In the genomic region with DNA sequence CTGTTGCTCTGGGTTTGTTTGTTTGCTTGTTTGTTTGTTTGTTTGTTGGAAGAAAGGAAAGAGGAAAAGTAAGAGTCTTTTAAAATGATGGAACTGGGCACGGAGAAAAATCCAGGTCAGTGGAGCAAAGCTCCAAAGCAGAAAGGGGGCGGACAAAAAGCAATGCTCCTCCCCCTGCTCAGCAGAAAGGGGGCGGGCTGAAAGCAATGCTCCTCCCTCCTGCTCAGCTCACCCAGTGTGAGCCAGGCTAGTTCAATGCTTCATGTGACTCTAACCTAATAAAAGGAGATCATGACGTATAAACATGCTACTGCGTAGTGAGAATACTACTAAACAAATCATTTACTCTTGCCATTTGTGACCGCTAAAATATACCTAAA, we compare ENCODE assay signal across 9 mouse cellular contexts. TPM values are rescaled to one million over a fixed set of nuclear protein-coding genes. Genes with fewer than 3 reads are reported as not detected.
DNase-seq lines count a peak whose midpoint lies in the region; ATAC-seq lines count a peak whose summit lies in the region.
"Had no signal": no experiment of that assay in that cellular context is flagged by ENCODE, and none has a peak within 500 bp of the region (broad histone marks: within the 10 kb centered on the region; RNA-seq: fewer than 3 reads in every experiment).

No protein-coding gene starts in this region.

- no peaks in the 10 kb centered on the region for H3K9me3 ChIP-seq in embryonic facial prominence, embryonic 13.5 days
- H3K9me3 ChIP-seq in kidney, embryonic 16.5 days (ENCODE audit: low read length): no peaks in the 10 kb centered on the region
- H3K9me3 ChIP-seq in neural tube, embryonic 12.5 days: no peaks in the 10 kb centered on the region

- H3K4me2 ChIP-seq in embryonic facial prominence, embryonic 13.5 days: peak overlapping the region; percentile 47
- peak overlapping the region; percentile 53 for H3K4me2 ChIP-seq in kidney, embryonic 16.5 days (replicated peaks; ENCODE audit: low read depth, low read length)
- peak overlapping the region; percentile 45 for H3K4me2 ChIP-seq in neural tube, embryonic 12.5 days (replicated peaks)

- H3K4me3 ChIP-seq in embryonic facial prominence, embryonic 13.5 days: peak overlapping the region; percentile 20; the same call in 1 of the 2 replicates
- H3K4me3 ChIP-seq in kidney, embryonic 16.5 days (ENCODE audit: low read length): peak overlapping the region; percentile 30
- no peak overlapping the region for H3K4me3 ChIP-seq in neural tube, embryonic 12.5 days

- H3K27ac ChIP-seq in embryonic facial prominence, embryonic 13.5 days: 0 out of 2 replicates have a peak overlapping the region, but pooled peaks have one; percentile 33
- peak overlapping the region; percentile 86 for H3K27ac ChIP-seq in kidney, embryonic 16.5 days (ENCODE audit: low read length)
- no peak overlapping the region for H3K27ac ChIP-seq in neural tube, embryonic 12.5 days

- WGBS in embryonic facial prominence, embryonic 13.5 days: 50% methylated on average over 6 of the region's 6 CpGs
- 52% methylated on average over 6 of the region's 6 CpGs for WGBS in kidney, embryonic 16.5 days
- 48% methylated on average over 6 of the region's 6 CpGs for WGBS in neural tube, embryonic 12.5 days

- peaks cover 10% of the 10 kb centered on the region for H3K4me1 ChIP-seq in embryonic facial prominence, embryonic 13.5 days
- H3K4me1 ChIP-seq in kidney, embryonic 16.5 days (ENCODE audit: insufficient read depth, low read length): peaks cover 15% of the 10 kb centered on the region
- 0 out of 2 replicates have a peak, but pooled peaks cover 7% of the 10 kb centered on the region for H3K4me1 ChIP-seq in neural tube, embryonic 12.5 days

- DNase-seq in kidney, adult 9 months: peak; percentile 6
- no peak for DNase-seq in kidney, adult 18-20 months
- DNase-seq in c-Kit-positive CD71-positive TER-119-positive erythroid progenitor cells, embryonic 14.5 days (ENCODE audit: low spot score): no peak
- no peak for DNase-seq in urinary bladder, postnatal 36 days (ENCODE audit: low spot score in 2 of 2)
- no peak for DNase-seq in cerebellum, postnatal 25 days
- DNase-seq: right cerebral cortex, postnatal 14 days had no signal

- H3K27me3 ChIP-seq in embryonic facial prominence, embryonic 13.5 days: no peaks in the 10 kb centered on the region
- no peaks in the 10 kb centered on the region for H3K27me3 ChIP-seq in kidney, embryonic 16.5 days (ENCODE audit: insufficient read depth, low read length)
- H3K27me3 ChIP-seq in neural tube, embryonic 12.5 days (replicated peaks): no peaks in the 10 kb centered on the region

- no peak overlapping the region for H3K9ac ChIP-seq in embryonic facial prominence, embryonic 13.5 days
- no peak overlapping the region for H3K9ac ChIP-seq in kidney, embryonic 16.5 days (replicated peaks; ENCODE audit: low read length)
- H3K9ac ChIP-seq in neural tube, embryonic 12.5 days: no peak overlapping the region

- ATAC-seq in embryonic facial prominence, embryonic 13.5 days (ENCODE audit: insufficient number of reproducible peaks, insufficient read depth, low FRiP score, low TSS enrichment, low read depth): no peak
- peak; percentile 82 for ATAC-seq in kidney, embryonic 16.5 days (ENCODE audit: low FRiP score, low TSS enrichment)
- no peak for ATAC-seq in neural tube, embryonic 12.5 days (ENCODE audit: low FRiP score, low read depth)

- no peaks in the 10 kb centered on the region for H3K36me3 ChIP-seq in embryonic facial prominence, embryonic 13.5 days
- no peaks in the 10 kb centered on the region for H3K36me3 ChIP-seq in kidney, embryonic 16.5 days (ENCODE audit: insufficient read depth, low read length)
- no peaks in the 10 kb centered on the region for H3K36me3 ChIP-seq in neural tube, embryonic 12.5 days

RNA-seq across cellular contexts. Expression of gene Map3k9, which starts 36.1 kb away (rescaled TPM):
- 1.3 TPM in 2 replicates for polyA plus RNA-seq in embryonic facial prominence, embryonic 13.5 days (2015; fragmentation: Nextera tagmentation; extraction: Ambion mirVana)
- 0.73 and 0.97 TPM in 2 replicates for polyA plus RNA-seq in kidney, embryonic 16.5 days (2015; fragmentation: Nextera tagmentation; extraction: Ambion mirVana)
- 7.8 and 7.9 TPM in 2 replicates for polyA plus RNA-seq in neural tube, embryonic 12.5 days (2016; fragmentation: Nextera tagmentation; extraction: Ambion mirVana)

RNA-seq across cellular contexts. Expression of gene Pcnx, which starts 42.7 kb away (rescaled TPM):
- polyA plus RNA-seq in embryonic facial prominence, embryonic 13.5 days (2015; fragmentation: Nextera tagmentation; extraction: Ambion mirVana): 18.3 and 21.1 TPM in 2 replicates
- 9.1 and 12.5 TPM in 2 replicates for polyA plus RNA-seq in kidney, embryonic 16.5 days (2015; fragmentation: Nextera tagmentation; extraction: Ambion mirVana)
- polyA plus RNA-seq in neural tube, embryonic 12.5 days (2016; fragmentation: Nextera tagmentation; extraction: Ambion mirVana): 11.7 and 12.4 TPM in 2 replicates
